Mouse (Mus musculus) granulocyte monocyte progenitor cell, adult 5-6 weeks (primary cell): ENCODE data around the gene Il9. TPM values are rescaled to one million over a fixed set of nuclear protein-coding genes. Genes with fewer than 3 reads are reported as not detected.

Experiments
- ATAC-seq: replicated peaks from 2 replicates; pipeline ENCODE4 v1.8.0; 2016; ENCODE audit warnings: mild to moderate bottlenecking, moderate TSS enrichment, inconsistent platforms; ENCODE audit not compliant: poor library complexity, severe bottlenecking
- total RNA-seq, 2 experiments: library from RNA; stranded (forward) in 1 of 2; stranded (reverse) in 1 of 2; fragments of 200-712, 200-1000 nt in 1 of 2; fragments of >200 nt in 1 of 2; fragmentation: Nextera tagmentation in 1 of 2; gene quantifications; 2 replicates each; pipeline ENCODE4 v1.2.3; 2014 to 2017

Gene Il9
- total RNA-seq (2014; fragmentation: Nextera tagmentation) = not detected in 2 replicates
- total RNA-seq (2017) = not detected in 2 replicates

DNA sequence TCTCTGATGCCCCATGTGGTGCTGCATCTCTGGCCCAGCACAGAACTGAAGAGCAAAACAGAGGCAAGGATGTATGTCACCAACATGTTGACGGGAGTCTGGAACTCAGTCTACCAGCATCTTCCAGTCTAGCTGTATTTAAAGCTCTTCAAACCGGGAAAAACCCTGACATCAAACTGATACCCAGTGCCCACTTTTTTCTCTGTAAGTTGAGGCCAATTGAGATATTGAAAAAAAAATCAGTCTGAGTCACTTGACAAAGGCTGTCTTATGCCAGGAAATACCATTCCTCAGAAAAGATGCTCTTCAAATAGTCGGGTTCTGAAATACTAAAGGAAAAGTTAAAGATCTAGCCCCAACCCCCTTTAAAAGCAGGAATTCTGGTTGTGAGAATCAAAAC is at the start of gene Il9:
Gene Il9 (minus strand): TSS at position 101 of the 400 bp plus-strand sequence.
- no peak for ATAC-seq

DNA sequence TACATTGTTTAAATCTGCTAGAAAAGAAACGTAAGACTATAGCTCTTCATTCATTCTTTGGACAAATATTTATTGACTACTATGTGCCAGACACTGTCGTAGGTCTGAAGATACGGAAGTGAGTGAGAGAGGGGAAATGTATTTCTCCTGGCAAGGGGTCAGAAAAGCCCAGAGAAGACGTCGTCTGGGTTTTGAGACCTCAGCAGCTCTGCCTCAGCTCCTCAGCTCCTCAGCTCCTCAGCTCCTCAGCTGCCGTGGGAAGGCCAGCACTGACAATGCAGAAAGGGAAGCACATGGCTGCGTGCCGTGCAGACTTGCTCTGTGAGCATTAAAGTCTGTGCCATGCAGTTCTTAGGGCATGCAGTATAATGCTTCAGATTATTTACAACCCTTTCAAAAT is 47.6 kb upstream of the Il9 start:
- ATAC-seq = peak; percentile 76

DNA sequence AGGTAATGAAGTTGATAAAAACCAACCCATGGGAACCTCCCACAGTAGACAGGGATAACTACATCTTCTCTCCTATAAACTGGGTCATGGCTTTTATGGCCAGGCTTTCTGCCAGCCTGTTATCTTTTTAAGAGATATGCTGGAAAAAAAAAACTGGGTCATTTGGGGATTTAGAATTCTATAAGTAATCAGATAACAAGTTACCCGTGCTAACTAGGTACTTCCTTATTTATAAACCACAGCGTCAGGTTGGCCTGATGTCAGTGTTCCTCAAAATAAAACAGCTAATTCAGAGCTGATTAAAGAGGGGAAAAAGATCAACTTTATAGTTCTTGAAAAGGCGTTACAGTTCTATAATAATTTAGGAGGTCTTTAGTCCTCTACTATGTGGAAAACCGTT is 47.0 kb upstream of the Il9 start:
- ATAC-seq = peak; percentile 73

- ATAC-seq = no peak
These were observed 46.2 kb upstream of the Il9 start for GRCm38 (mm10) chr13:56528281-56528680.

- ATAC-seq = no peak
These were observed 45.8 kb upstream of the Il9 start for GRCm38 (mm10) chr13:56527846-56528245.

DNA sequence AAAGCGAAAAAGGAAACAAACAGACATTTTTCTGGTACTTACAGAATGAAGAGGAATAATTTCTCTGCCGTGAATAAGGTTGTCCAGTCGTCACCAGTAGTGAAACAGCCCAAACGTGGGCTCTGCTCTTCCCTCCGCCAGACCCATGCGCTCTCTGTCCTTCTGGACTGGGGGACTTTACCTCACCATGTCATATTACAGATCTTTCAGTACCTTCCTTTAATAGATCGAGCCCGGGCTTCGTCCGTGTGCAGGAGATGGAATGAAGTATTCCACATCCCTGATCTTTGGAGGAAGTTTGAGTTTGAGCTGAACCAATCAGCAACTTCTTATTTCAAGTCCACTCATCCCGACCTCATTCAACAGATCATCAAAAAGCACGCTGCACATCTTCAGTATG is 44.8 kb upstream of the Il9 start:
- no peak for ATAC-seq

- no peak for ATAC-seq
These were observed 40.7 kb upstream of the Il9 start for GRCm38 (mm10) chr13:56522821-56523167.

- peak; percentile 96 for ATAC-seq
These were observed 40.2 kb upstream of the Il9 start, which contains the start of gene Fbxl21 for GRCm38 (mm10) chr13:56522081-56522820. Fbxl21 (plus strand) TSS chr13:56522472.

- no peak for ATAC-seq
These were observed 34.8 kb upstream of the Il9 start for GRCm38 (mm10) chr13:56516816-56517215.

GRCm38 (mm10) chr13:56516311-56516710 is 34.3 kb upstream of the Il9 start:
- no peak for ATAC-seq

GRCm38 (mm10) chr13:56513595-56513994 is 31.5 kb upstream of the Il9 start:
- ATAC-seq = no peak

- no peak for ATAC-seq
These were observed 27.8 kb upstream of the Il9 start for GRCm38 (mm10) chr13:56509796-56510195.

DNA sequence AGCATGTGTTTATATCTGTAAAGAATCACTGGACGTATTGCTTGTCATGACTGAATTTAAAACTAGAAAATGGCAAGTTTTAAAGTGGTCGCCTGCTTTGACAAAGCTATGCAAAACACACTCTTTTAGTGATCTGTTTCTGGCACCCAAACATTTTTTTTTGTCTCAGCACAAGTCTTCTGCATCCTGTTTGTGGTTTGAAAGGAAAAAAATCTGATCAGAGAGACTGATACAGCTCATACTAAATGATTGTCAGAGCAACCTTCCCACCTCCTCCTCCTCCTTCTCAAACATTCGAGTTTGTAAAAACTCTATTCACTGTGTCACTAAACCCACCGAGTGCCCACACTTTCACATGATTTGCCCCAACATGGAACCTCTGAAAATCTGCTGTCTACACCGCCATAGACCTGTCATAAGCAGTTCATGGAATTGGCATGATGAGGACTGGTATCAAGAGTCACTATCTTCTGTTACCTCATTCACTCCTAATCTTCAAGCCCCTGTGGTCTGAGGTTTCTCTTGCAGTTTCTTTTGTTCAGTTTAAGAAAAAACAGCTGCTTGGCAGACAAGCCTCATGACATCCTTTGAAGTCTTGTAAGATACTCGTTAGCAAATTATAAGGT is 24.9 kb upstream of the Il9 start:
- peak; percentile 25; the same call in 1 of the 2 replicates for ATAC-seq

- peak; percentile 58 for ATAC-seq
These were observed 19.9 kb upstream of the Il9 start for GRCm38 (mm10) chr13:56501866-56502420.

- no peak for ATAC-seq
These were observed 18.6 kb upstream of the Il9 start for GRCm38 (mm10) chr13:56500636-56501035.

DNA sequence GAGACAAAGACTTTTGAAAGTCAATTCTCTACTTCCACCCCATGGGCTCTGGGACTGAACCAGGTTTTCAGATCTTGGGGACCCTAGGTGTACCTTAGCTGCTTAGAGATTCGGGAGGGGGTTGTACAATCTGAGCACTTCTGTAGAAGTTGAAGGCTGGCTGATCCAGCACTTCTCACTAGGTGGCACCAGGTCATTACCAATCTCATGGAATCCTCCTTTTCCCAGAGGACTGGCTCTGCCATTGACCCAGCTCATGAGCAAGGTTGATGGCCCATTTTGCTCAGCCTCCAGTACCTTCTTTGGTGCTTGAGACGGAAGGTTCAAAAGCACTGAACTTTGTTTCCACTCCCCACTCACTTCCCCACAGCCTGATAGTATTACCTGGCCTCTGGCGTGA is 18.1 kb upstream of the Il9 start:
- no peak for ATAC-seq

GRCm38 (mm10) chr13:56494440-56494839 is 12.4 kb upstream of the Il9 start:
- ATAC-seq = no peak

DNA sequence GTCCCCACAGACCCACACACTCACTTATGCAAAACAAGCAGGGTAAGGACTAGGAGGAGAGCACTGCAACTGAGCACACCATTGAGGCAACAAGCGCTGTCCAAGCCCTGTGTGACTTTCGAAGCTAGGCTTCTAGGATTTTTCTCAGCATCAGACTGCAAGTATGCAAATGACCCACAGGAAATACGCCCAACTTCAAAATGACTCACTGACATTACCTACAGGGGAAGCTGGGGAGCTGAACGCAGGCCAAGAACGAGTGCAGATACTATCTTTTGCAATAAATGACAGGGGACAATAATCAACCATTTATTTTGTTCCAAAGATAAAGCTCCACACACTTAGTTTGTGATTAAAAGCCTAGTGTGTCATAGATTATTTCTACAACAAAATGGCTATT is 6.0 kb upstream of the Il9 start:
- no peak for ATAC-seq

GRCm38 (mm10) chr13:56478027-56478426 is 4.0 kb downstream of the Il9 start:
- no peak for ATAC-seq

GRCm38 (mm10) chr13:56477271-56477670 is 4.8 kb downstream of the Il9 start:
- ATAC-seq = peak; percentile 68

DNA sequence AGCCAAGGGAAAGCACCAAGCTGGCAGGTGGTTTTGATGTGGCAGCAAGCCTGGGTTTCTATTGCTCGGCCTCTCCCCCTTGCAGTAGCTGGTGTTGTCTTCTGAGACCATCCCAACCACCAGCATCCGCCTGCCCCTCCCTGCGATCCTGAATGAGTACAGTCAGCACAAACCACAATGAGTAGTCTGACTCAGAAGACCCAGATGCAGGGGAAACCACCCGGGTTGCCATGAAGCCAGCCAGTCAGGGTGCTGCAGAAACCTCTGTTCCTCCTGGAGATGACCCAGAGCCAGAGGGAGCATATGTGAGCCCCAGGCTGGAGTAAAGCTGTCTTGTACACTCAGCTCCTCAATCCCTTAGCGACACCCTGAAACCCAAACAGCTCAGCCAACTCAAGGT is 5.3 kb downstream of the Il9 start:
- peak; percentile 80 for ATAC-seq

- peak; percentile 65 for ATAC-seq
These were observed 6.7 kb downstream of the Il9 start for GRCm38 (mm10) chr13:56475363-56475762.
